Mouse (Mus musculus): ENCODE measurements around the gene Bckdk.
"Not testable (repeated sequence)": the region's sequence is repeated elsewhere in the genome, so short reads cannot be mapped to it uniquely, and the experiment has no call there.

The Bckdk gene

DNA sequence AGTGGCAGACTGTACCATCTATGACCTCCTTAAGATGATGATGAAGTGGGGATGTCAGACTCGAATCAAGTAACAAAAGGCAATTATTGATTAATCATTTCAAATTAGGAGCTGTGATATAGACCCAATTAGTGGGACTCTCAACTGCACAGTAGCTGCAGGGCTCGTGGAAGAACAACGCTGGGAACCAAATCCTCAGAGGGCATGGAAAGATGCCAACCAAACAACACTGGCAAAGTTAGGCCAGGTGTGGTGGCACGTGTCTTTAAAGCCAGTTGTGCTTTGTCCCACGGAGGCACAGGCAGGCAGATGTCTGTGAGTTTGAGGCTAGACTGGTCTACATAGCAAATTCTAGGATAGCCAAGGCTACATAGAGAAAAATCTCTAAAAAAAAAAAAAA, 26.8 kb downstream of the Bckdk start:
- DNase-seq (ENCODE audit: extremely low spot score, low read depth, low spot score) = no peak

GRCm38 (mm10) chr7:127931351-127932135, 27.7 kb downstream of the Bckdk start:
- no peak for DNase-seq (ENCODE audit: extremely low spot score, low read depth, low spot score)

- no peak for DNase-seq (ENCODE audit: extremely low spot score, low read depth, low spot score)
These were observed 28.6 kb downstream of the Bckdk start for GRCm38 (mm10) chr7:127932273-127933031.

- no peak for DNase-seq (ENCODE audit: extremely low spot score, low read depth, low spot score)
These were observed 30.2 kb downstream of the Bckdk start for GRCm38 (mm10) chr7:127934075-127934474.

- peak; percentile 77 for DNase-seq (ENCODE audit: extremely low spot score, low read depth, low spot score)
These were observed 31.3 kb downstream of the Bckdk start for GRCm38 (mm10) chr7:127935028-127935722.

GRCm38 (mm10) chr7:127935748-127936159, 31.9 kb downstream of the Bckdk start:
- DNase-seq (ENCODE audit: extremely low spot score, low read depth, low spot score) = no peak

- DNase-seq (ENCODE audit: extremely low spot score, low read depth, low spot score) = no peak
These were observed 32.5 kb downstream of the Bckdk start for GRCm38 (mm10) chr7:127936216-127936884.

DNA sequence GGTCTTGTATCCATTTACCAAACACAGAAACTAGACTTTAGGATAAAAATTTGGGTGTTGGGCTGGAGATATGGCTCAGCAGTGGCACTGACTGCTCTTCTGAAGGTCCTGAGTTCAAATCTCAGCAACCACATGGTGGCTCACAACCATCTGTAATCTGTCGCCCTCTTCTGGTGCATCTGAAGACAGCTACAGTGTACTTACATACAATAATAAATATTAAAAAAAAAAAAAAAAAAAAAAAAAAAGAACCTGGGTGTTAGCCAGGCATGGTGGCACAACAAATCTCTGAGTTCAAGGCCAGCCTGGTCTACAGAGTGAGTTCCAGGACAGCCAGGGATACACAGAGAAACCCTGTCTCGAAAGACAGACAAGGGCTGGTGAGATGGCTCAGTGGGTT, 38.2 kb downstream of the Bckdk start:
- not testable (repeated sequence) for DNase-seq (ENCODE audit: extremely low spot score, low read depth, low spot score)

DNA sequence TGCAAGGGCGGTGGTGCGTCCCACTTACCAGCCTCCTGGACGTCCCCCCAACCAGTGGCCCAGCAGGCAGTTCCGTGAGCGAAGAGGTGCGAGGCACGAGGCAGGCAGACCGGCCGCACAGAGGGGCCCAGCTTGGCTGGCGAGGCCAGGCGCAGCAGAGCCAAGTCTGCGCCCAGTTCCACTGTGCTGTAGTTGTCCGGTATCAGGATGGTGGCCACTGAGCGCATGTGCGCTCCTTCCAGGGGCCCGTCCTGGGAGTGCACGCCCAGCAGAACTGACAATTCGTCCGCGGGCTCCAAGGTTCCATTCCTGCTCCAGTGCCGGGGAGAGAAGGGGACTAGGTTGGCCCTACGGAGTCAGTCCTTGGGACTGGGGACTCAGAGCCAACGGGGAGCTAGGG, 40.7 kb downstream of the Bckdk start:
- DNase-seq (ENCODE audit: extremely low spot score, low read depth, low spot score) = no peak

DNA sequence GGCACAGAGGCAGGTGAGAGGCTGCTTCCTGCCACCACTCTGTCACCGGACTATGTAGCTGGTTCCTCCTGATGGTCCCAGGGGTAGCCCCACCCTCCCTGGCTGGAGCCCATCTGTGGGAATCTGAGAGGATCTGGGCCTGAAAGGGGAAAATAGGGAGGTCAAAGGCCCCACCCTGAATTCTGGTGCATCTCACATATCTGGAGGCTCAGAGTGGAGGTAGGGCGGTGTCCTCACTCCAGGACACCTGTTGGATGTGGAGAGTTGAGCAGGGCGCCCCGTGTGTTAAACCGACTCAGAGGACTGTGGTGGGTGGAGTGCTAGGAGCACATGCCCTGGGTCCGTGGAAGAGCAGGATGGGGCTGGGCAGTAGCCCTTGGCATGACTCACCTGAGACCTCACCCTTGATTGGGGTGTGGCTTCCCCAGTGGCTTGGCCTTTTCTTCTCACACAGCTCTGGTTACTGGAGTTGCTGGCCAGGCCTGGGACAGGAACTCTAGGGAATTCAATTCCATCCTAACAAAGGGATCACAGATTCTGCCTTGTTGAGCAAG, 42.7 kb downstream of the Bckdk start, which contains the start of gene Prss36:
Gene Prss36, minus strand, starts transcription at position 256 of the 554 bp plus-strand sequence.
- no peak for DNase-seq (ENCODE audit: extremely low spot score, low read depth, low spot score)

DNA sequence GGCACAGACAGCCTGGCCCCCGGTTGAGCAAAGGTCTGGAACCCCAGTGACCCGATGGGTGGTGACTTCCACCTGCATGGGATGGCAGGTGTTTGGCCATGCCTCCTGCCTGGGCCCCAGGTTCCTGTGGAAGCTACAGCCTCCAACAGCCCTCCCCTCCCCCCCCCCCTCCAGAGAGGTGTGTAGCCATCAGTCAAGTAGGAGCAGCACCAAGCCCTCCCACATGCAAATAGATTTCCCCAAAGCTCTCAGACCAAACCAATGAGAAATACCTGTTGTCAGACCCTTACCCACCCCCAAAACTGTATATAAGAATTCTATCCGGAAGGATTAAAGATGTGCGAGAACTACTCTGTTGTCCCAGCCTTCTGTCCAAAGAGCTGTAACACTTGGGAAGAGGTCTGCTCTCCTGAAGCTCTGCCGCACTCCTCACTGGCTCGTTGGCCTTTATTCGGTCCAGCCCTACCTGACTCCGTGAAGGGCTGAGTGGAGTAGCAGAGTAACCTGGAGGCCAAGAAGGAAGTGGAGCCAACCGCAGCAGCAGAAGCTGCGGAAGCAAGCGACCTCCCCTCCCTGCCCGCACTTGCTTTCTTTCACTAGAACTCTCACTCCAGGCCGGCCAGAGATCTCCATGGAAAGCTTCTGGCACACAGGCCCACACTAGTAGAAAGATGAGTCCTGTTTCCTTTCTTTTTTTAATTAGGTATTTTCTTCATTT, 49.1 kb downstream of the Bckdk start:
- DNase-seq (ENCODE audit: extremely low spot score, low read depth, low spot score) = no peak

GRCm38 (mm10) chr7:127959364-127959763, 55.5 kb downstream of the Bckdk start:
- DNase-seq (ENCODE audit: extremely low spot score, low read depth, low spot score) = no peak

Data from hindlimb bud, embryonic 11.5 days (tissue).